Mouse (Mus musculus) lung, adult 2 months (tissue): ENCODE measurements around the gene Cyb5r1. TPM values are rescaled to one million over a fixed set of nuclear protein-coding genes. Genes with fewer than 3 reads are reported as not detected.
A peak's percentile ranks its signal among the peaks of the same experiment; 100 is the strongest.

Experiments used
- DNase-seq: peaks from one replicate; pipeline ENCODE4 v3.0.0; 2022
- H3K4me1 ChIP-seq: fragments of 200-500 bp; 2 replicates; pipeline ENCODE4 v1.6.1; 2011; ENCODE audit warnings: low read length; ENCODE audit not compliant: control insufficient read depth, insufficient read depth
- H3K4me3 ChIP-seq: fragments of 200-500 bp; replicated peaks from 2 replicates; pipeline ENCODE3; 2011; ENCODE audit warnings: low read depth, mild to moderate bottlenecking, control low read depth, low read length; ENCODE audit errors: extremely low read depth
- CTCF ChIP-seq: fragments of 200-500 bp; IDR thresholded peaks from 2 replicates; pipeline ENCODE4 v1.5.1; 2011; ENCODE audit warnings: mild to moderate bottlenecking, low read length, control low read depth; ENCODE audit not compliant: insufficient read depth
- POLR2A ChIP-seq: fragments of 200-500 bp; IDR thresholded peaks from 2 replicates; pipeline ENCODE4 v1.6.1; 2011; ENCODE audit warnings: low read depth, mild to moderate bottlenecking, control low read depth, low read length, borderline replicate concordance; ENCODE audit errors: extremely low read depth
- WGBS: fragments of 180-500 bp; shearing (Covaris S2); methylation state at CpG from one replicate; pipeline ENCODE4 v1.1.7; 2018; 5-methylcytosine and 5-hydroxymethylcytosine counted together
- polyA plus RNA-seq: library from polyadenylated mRNA; depleted of rRNA; stranded (reverse); fragments of >200 nt; gene quantifications from 2 replicates; pipeline ENCODE4 v1.2.3, GENCODE M21; 2012; rRNA removed

Gene Cyb5r1
- polyA plus RNA-seq, 1 experiment, result 59.5 TPM

GRCm38 (mm10) chr1:134450986-134451385 is 45.6 kb downstream of the Cyb5r1 start:
- DNase-seq, result peak; percentile 37

DNA sequence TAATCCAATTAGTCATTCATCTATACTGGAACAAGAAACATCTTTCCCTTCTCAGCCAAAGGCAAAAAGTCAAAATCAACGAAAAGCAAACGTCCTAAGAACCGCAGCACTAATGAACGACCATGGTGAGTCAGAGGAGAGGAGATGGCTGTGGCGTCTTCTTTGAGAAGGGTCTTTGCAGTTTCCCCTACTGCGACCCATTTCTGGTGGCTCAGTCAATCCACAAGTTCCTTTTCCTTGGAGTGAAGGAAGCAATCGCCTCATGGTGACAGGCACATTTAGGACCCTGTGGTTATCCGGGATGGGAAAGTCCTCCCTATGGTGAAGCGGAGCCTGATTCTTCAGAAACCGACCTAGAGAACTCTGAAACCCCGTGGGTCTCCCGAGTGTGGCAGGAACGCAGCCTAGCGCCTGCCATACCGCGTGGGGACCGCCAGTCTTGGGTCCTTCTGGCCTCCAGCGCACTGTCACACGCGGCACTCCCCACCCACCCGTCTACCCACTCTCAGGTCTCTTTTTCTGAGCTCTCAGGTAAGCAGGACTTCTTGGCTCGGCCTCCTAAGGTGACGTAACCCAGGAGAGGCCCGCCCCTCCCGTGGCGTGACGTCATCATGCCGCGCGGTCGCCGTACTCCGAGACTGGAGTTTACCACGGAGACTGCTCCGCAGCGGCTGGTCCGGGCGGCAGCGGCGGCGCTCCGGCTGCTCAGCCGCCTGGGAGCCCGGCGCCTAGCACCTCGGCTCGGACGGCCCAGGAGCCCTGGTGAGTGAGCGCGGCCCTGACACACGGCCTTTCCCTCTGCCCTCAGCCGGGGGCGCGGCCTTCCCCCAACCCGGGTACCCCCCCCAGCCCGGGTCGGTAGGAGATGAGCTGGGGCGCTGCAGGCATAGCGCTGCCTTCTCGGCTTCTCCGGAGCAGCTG is 49.8 kb downstream of the Cyb5r1 start, which contains the start of gene Klhl12:
Klhl12 (plus strand) TSS at position 628 of the 921 bp plus-strand sequence.
- peak; percentile 98 for DNase-seq

More at GRCm38 (mm10) chr1:134450986-134451385, 45.6 kb downstream of the Cyb5r1 start:
- TF ChIP-seq POLR2A (no peak), CTCF (0 out of 2 replicates have a peak, but pooled peaks have one; percentile 25)
- 29% methylated on average over 3 of the region's 3 CpGs for WGBS
- peaks cover 7% of the 10 kb centered on the region for H3K4me1 ChIP-seq
- H3K4me3 ChIP-seq, result no peak overlapping the region

GRCm38 (mm10) chr1:134456060-134456459 is 50.7 kb downstream of the Cyb5r1 start:
- peaks cover 9% of the 10 kb centered on the region for H3K4me1 ChIP-seq
- peak overlapping the region; percentile 95 for H3K4me3 ChIP-seq
- TF ChIP-seq POLR2A (no peak), CTCF (no peak)
- WGBS, result 20% methylated on average over 5 of the region's 5 CpGs
- DNase-seq, result no peak

More for the DNA sequence above, 49.8 kb downstream of the Cyb5r1 start, which contains the start of gene Klhl12:
- WGBS, result under 1% methylated on average over 61 of the region's 61 CpGs
- Histone ChIP-seq H3K4me3 (peak within 1 kb of the TSS; percentile 95), H3K4me1 (peaks cover 9% of the 10 kb centered on the region)
- TF ChIP-seq POLR2A (peak; percentile 58; the same call in 1 of the 2 replicates), CTCF (0 out of 2 replicates have a peak, but pooled peaks have one; percentile 2)

DNA sequence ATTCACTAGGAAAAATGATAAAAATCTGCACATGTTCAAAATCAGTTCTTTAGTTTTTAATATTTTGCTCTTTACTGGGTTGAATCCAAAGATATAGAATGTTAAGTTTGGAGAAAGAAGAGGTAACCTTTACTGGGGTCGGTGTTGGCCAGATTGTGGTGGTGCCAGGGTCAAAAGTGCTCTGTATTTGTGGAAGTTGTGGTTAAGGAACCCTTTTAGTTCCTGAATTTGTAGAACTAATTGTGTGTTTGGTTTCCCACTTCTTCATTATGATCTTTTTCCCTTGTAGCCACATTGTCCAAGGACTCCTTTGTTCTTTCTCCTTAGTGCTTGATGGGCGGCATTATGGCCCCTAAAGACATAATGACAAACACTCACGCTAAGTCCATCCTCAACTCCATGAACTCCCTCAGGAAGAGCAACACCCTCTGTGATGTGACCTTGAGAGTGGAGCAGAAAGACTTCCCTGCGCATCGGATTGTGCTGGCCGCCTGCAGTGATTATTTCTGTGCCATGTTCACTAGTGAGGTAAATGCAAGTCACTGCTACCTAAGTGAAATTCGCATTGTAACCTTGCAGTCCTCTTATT is 52.9 kb downstream of the Cyb5r1 start:
- DNase-seq, result no peak
- WGBS, result 89% methylated on average over 7 of the region's 7 CpGs
- Histone ChIP-seq H3K4me1 (peaks cover 9% of the 10 kb centered on the region), H3K4me3 (no peak overlapping the region)
- TF ChIP-seq POLR2A (no peak), CTCF (no peak)

DNA sequence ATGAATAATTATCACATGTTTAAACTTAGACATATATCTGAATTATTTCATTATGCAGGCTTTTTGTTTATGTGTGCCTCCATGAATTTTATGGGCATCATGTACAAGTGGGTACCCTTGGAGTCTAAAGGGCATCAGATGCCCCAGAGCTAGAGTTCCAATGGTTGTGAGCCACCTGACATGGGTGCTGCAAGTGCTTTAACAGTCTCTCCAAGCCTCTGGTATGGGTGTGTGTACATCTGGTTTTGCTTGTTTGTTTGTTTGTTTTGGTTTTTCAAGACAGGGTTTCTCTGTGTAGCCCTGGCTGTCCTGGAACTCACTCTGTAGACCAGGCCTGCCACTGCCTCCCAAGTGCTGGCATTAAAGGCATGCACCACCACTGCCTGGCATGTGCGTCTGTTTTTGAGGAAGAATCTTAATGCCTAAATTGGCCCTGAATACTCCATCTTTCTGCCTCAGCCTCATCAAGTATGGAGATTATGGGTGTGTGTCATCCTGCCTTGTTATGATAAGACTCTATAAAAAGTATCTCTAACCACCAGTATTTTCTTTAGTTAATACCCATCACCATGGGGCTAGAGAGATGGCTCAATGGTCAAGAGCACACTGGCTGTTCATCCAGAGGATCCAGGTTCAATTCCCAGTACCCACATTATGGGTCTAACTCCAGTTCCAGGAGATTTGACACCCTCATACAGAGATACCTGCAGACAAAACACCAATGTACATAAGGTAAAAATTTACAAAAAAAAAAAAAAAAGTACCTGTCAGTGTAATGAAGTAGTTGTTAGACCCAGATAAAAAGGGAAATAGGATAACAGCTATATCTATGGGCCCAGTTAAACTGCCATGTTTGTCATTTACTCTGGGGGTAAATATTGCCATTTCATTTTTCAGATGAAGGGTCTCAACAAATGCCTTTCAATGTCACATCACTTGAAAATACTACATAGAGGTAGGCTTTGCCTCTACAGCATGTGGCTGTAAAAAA is 55.2 kb downstream of the Cyb5r1 start:
- no peak for DNase-seq
- H3K4me3 ChIP-seq, result no peak overlapping the region
- 97% methylated on average over 1 of the region's 1 CpGs for WGBS
- peaks cover 5% of the 10 kb centered on the region for H3K4me1 ChIP-seq
- TF ChIP-seq POLR2A (no peak), CTCF (no peak)

Other genes with a start within 250 kb of the Cyb5r1 start
- gene Chil1, start 223.4 kb upstream of the Cyb5r1 start, polyA plus RNA-seq, result 1,144 and 1,277 TPM in 2 replicates
- gene Mybph, start 212.1 kb upstream of the Cyb5r1 start, polyA plus RNA-seq, result 0.14 and 7.7 TPM in 2 replicates
- gene Adora1, start 170.1 kb upstream of the Cyb5r1 start, polyA plus RNA-seq, result 7.6 and 9.1 TPM in 2 replicates
- 1.7 TPM in 1 of 2 replicates, not detected in the other for gene Myog, start 115.6 kb upstream of the Cyb5r1 start, polyA plus RNA-seq
- gene Ppfia4, start 72.6 kb upstream of the Cyb5r1 start, polyA plus RNA-seq, result 7.9 and 11.3 TPM in 2 replicates
- gene Tmem183a, start 43.6 kb upstream of the Cyb5r1 start, polyA plus RNA-seq, result 44.9 and 71.8 TPM in 2 replicates
- gene 4933406M09Rik, start 19.6 kb upstream of the Cyb5r1 start, polyA plus RNA-seq, result not detected in 2 replicates
- gene Adipor1, start 9.8 kb downstream of the Cyb5r1 start, polyA plus RNA-seq, result 134 and 155 TPM in 2 replicates
- gene Klhl12, start 50.0 kb downstream of the Cyb5r1 start, polyA plus RNA-seq, result 5.4 and 8.5 TPM in 2 replicates
- 11.2 and 15.5 TPM in 2 replicates for gene Rabif, start 89.1 kb downstream of the Cyb5r1 start, polyA plus RNA-seq
- gene Mgat4e, start 144.1 kb downstream of the Cyb5r1 start, polyA plus RNA-seq, result not detected in 2 replicates
- gene Kdm5b, start 154.6 kb downstream of the Cyb5r1 start, polyA plus RNA-seq, result 10.1 TPM in 2 replicates
- 0.05 and 0.14 TPM in 2 replicates for gene Syt2, start 241.1 kb downstream of the Cyb5r1 start, polyA plus RNA-seq